Mouse (Mus musculus) liver, embryonic 15.5 days (tissue): Measurements from ENCODE around the gene Tmem107. TPM values are rescaled to one million over a fixed set of nuclear protein-coding genes. Genes with fewer than 3 reads are reported as not detected.
A peak's percentile ranks its signal among the peaks of the same experiment; 100 is the strongest.

Source experiments
- ATAC-seq: fragments of 200-750 bp; cut with Nextera tagmentation; 2 replicates; pipeline ENCODE4 v1.8.0; 2017; ENCODE audit warnings: moderate number of reproducible peaks, mild to moderate bottlenecking, moderate library complexity; ENCODE audit not compliant: insufficient read depth
- H3K27ac ChIP-seq: fragments of 300-500 bp; sonication (generic); replicated peaks from 2 replicates; pipeline ENCODE4 v1.5.1; 2015; ENCODE audit warnings: mild to moderate bottlenecking, inconsistent platforms
- H3K27me3 ChIP-seq: fragments of 300-500 bp; sonication (generic); 2 replicates; pipeline ENCODE4 v1.6.1; 2015; ENCODE audit warnings: mild to moderate bottlenecking, inconsistent platforms
- H3K36me3 ChIP-seq: fragments of 300-500 bp; sonication (generic); replicated peaks from 2 replicates; pipeline ENCODE4 v1.6.1; 2015; ENCODE audit warnings: moderate library complexity, mild to moderate bottlenecking, inconsistent platforms
- H3K4me1 ChIP-seq: fragments of 300-500 bp; sonication (generic); replicated peaks from 2 replicates; pipeline ENCODE4 v1.6.1; 2015; ENCODE audit warnings: inconsistent platforms
- H3K4me2 ChIP-seq: fragments of 300-500 bp; sonication (generic); 2 replicates; pipeline ENCODE4 v1.6.1; 2015; ENCODE audit warnings: moderate library complexity, mild to moderate bottlenecking, inconsistent platforms
- H3K4me3 ChIP-seq: fragments of 300-500 bp; sonication (generic); replicated peaks from 2 replicates; pipeline ENCODE4 v1.5.1; 2015; ENCODE audit warnings: mild to moderate bottlenecking, inconsistent platforms
- H3K9ac ChIP-seq: fragments of 300-500 bp; sonication (generic); 2 replicates; pipeline ENCODE4 v1.6.1; 2015; ENCODE audit warnings: moderate library complexity, mild to moderate bottlenecking, inconsistent platforms
- H3K9me3 ChIP-seq: fragments of 300-500 bp; sonication (generic); replicated peaks from 2 replicates; pipeline ENCODE4 v1.6.1; 2016; ENCODE audit warnings: inconsistent platforms
- WGBS: fragments of 180-500 bp; shearing (Covaris S2); methylation state at CpG from one replicate; pipeline ENCODE4 v1.1.7; 2015; ENCODE audit warnings: mixed read lengths; ENCODE audit not compliant: insufficient replicate concordance; 5-methylcytosine and 5-hydroxymethylcytosine counted together
- polyA plus RNA-seq: library from polyadenylated mRNA; unstranded; fragments of >200 nt; fragmentation: Nextera tagmentation; extraction: Ambion mirVana; gene quantifications from 2 replicates; pipeline ENCODE4 v1.2.1, GENCODE M21; 2015

The Tmem107 gene
- polyA plus RNA-seq, 1 experiment from 2014 or later: 21.6 TPM

DNA sequence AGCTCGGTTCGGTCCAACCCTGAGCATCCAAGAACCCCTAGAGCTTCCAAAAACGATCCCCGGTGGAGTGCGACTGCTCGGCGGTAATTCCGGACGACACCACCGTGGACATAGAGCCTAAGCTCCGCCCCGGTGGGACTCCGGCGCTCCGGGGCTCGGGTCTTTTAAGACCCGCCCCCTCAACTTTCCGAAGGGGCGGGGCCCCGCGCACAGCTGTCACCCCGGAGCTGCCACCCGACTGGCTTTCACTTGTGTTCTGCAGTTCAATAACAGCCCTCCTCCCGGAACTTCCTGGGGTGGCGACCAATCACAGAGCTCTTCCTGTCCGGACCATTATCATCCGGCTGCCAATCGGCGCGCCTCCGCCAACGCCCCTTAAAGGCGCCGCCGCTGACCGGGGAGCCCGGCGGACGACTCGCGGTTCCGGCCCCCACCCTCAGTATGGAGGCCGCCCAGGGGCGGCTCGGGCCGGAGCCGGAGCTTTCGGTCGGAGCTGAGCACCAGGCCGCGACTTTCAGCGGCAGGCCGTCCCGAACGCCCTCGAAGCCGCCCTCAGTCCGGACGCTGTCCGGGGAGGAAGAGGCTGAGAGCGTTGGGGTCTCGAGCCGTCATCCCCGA is 11.1 kb upstream of the Tmem107 start, which contains the start of gene Borcs6:
Gene Borcs6, plus strand, starts transcription at position 361 of the 618 bp plus-strand sequence.
- under 1% methylated on average over 64 of the region's 64 CpGs for WGBS
- Histone ChIP-seq H3K4me3 (peak within 1 kb of the TSS; percentile 77), H3K4me1 (peaks cover 50% of the 10 kb centered on the region), H3K4me2 (peak within 1 kb of the TSS; percentile 99), H3K36me3 (0 out of 2 replicates have a peak, but pooled peaks cover 1% of the 10 kb centered on the region), H3K27ac (peak within 1 kb of the TSS; percentile 89), H3K27me3 (no peaks in the 10 kb centered on the region), H3K9me3 (no peaks in the 10 kb centered on the region), H3K9ac (peak within 1 kb of the TSS; percentile 89)
- ATAC-seq: peak; percentile 85

DNA sequence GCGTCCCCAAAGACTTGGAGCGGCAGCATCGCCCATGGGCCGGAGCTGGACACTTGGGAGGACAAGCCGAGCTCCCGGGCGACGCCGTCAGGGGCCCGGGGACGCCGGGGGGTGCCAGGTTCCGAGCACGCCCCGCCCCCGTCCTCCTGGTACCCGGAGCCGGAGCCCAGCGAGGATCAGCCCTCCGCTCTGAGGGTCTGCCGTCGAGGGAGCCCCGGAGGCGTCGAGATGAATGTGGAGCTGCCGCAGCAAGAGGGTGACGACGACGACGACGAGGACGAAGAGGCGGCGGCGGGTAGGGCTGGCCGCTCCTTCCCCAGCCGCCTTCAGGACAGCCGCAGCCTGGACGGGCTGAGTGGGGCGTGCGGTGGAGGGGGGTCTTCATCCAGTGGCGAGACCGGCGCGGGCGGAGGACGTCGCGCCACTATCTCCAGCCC is 10.6 kb upstream of the Tmem107 start:
- peak overlapping the region; percentile 99 for H3K4me2 ChIP-seq
- WGBS: under 1% methylated on average over 49 of the region's 49 CpGs

DNA sequence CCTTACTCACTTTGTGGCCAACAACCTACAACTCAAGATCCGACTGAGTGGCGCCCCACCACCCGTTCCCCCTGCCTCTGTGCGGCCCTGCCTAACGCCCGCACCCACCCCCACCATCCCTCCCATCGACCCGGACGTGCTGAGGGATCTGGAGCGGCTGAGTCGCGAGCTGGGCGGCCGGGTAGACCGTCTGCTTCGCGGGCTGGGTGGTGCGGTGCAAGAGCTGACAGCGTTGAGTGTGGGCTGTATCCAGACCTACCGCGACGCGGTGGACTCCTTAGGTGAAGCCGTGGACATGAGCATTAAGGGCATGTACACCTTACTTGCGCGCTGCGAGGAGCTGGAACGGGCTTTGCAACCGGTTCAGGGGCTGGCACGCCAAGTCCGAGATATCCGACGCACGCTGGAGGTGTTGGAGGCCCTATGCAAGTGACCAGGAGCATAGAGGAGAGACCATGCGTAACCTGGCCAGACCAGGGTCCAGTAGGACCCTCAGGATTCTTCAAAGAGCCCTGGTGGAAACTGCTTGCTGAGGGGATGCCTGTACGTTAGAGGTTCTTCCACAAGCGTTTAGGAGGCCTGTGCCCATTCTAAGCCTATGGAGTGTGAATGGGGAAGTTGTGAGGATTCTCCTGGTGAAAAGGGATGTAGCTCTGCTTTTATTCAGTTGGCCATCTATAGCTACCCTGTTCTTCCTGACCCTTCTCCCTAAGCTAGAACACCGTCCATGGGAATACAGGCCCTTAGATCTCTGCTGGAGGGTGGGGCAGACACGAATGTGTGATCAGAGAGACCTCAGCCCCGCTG is 10.0 kb upstream of the Tmem107 start:
- peaks cover 56% of the 10 kb centered on the region for H3K4me1 ChIP-seq
- peak overlapping the region; percentile 86 for H3K27ac ChIP-seq
- H3K4me2 ChIP-seq: peak overlapping the region; percentile 99
- peak overlapping the region; percentile 77 for H3K4me3 ChIP-seq
- H3K9ac ChIP-seq: peak overlapping the region; percentile 89
- H3K9me3 ChIP-seq: no peaks in the 10 kb centered on the region
- ATAC-seq: no peak
- no peaks in the 10 kb centered on the region for H3K27me3 ChIP-seq
- WGBS: 2% methylated on average over 40 of the region's 40 CpGs
- no peaks in the 10 kb centered on the region for H3K36me3 ChIP-seq

More for the DNA sequence above, 10.6 kb upstream of the Tmem107 start:
- no peaks in the 10 kb centered on the region for H3K36me3 ChIP-seq
- H3K27ac ChIP-seq: peak overlapping the region; percentile 86
- H3K9ac ChIP-seq: peak overlapping the region; percentile 89
- H3K9me3 ChIP-seq: no peaks in the 10 kb centered on the region
- H3K4me3 ChIP-seq: peak overlapping the region; percentile 77
- H3K4me1 ChIP-seq: peaks cover 54% of the 10 kb centered on the region
- peak; percentile 10 for ATAC-seq
- no peaks in the 10 kb centered on the region for H3K27me3 ChIP-seq

DNA sequence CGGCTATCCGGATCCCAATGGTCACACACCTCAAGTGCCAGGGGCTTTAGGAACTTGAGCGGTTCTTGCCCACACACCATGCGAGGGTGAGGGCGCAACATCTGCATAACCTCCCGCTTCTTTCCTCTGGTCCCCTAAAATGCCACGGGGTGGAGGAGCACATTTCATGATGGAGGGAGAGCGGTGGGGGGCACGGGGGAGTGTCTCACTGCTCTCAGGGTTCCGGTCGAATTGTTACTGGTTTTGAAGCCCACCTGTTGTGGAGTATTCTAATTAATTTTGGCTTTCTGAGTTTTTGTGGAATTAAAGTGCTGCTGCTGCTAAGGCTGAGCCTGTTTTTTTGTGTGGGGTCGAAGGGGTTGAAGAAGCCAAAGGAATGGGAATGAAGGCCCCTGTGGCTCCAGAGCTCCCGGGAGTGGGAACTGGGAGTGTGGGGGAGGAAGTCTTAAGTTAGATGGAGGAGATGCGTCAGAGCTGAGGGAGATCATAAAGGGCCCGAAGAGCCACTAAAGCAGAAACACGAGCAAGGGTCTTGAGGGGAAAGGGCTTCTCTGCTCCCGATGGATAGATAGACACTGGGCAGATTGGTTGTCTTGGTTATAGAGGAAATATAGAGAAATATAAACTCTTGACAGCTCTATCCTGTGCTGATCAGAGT is 9.2 kb upstream of the Tmem107 start:
- H3K9me3 ChIP-seq: no peaks in the 10 kb centered on the region
- peak overlapping the region; percentile 89 for H3K9ac ChIP-seq
- no peaks in the 10 kb centered on the region for H3K27me3 ChIP-seq
- H3K4me1 ChIP-seq: peaks cover 61% of the 10 kb centered on the region
- H3K4me3 ChIP-seq: peak overlapping the region; percentile 77
- H3K27ac ChIP-seq: peak overlapping the region; percentile 86; the same call in 1 of the 2 replicates
- no peak for ATAC-seq
- H3K36me3 ChIP-seq: no peaks in the 10 kb centered on the region
- peak overlapping the region; percentile 99 for H3K4me2 ChIP-seq
- whole genome bisulfite sequencing: 31% methylated on average over 17 of the region's 17 CpGs

DNA sequence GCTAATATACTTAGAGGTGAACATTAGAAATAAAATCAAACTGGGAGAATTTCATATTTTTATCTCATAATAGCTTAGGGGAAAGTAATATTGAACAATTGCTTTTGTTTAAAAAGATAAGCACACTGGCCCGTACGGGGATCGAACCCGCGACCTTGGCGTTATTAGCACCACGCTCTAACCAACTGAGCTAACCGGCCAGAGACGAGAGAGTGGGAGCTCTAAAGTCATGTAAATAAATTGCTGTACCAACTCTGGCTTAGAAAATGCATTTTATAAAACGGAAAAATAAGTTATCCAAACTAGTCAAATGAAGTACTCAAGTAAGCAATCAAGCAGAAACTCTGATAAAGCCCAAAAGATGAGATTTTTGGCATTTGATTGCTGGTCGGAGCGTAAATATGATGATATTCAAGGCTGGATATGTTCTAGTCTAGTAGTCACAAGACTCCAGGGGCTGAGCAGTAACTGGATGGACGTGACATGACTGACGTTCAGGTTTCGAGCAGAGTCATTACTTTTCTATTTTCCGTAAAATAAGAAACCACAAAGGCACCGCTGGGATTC is 8.3 kb upstream of the Tmem107 start:
- Histone ChIP-seq H3K36me3 (no peaks in the 10 kb centered on the region), H3K4me3 (peak overlapping the region; percentile 67), H3K4me2 (peak overlapping the region; percentile 99), H3K27me3 (no peaks in the 10 kb centered on the region), H3K9ac (peak overlapping the region; percentile 40; the same call in 1 of the 2 replicates), H3K27ac (peak overlapping the region; percentile 90), H3K9me3 (no peaks in the 10 kb centered on the region), H3K4me1 (peaks cover 69% of the 10 kb centered on the region)
- under 1% methylated on average over 17 of the region's 17 CpGs for WGBS
- no peak for ATAC-seq

DNA sequence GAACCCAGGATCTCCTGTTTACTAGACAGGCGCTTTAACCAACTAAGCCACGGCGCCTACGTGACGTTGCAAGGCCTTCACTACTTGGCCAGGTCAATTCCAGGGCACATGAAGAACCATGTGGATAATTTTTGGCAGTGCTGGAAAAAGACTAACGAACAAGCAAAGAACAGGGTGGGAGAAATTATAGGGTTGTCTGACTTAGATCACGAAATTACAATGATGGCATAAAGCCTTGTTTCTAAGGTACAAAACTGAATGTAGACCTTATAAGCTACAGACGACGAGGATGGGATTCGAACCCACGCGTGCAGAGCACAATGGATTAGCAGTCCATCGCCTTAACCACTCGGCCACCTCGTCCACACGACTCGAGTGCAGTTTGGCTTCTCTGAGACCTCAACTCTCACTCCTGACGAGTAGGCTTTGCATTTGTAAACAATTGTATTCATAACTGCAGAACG is 7.8 kb upstream of the Tmem107 start:
- peak overlapping the region; percentile 90 for H3K27ac ChIP-seq
- no peaks in the 10 kb centered on the region for H3K36me3 ChIP-seq
- no peaks in the 10 kb centered on the region for H3K9me3 ChIP-seq
- H3K4me1 ChIP-seq: peaks cover 72% of the 10 kb centered on the region
- no peaks in the 10 kb centered on the region for H3K27me3 ChIP-seq
- H3K9ac ChIP-seq: peak overlapping the region; percentile 74
- peak overlapping the region; percentile 99 for H3K4me2 ChIP-seq
- peak; percentile 61 for ATAC-seq
- WGBS: under 1% methylated on average over 19 of the region's 19 CpGs
- H3K4me3 ChIP-seq: peak overlapping the region; percentile 67

DNA sequence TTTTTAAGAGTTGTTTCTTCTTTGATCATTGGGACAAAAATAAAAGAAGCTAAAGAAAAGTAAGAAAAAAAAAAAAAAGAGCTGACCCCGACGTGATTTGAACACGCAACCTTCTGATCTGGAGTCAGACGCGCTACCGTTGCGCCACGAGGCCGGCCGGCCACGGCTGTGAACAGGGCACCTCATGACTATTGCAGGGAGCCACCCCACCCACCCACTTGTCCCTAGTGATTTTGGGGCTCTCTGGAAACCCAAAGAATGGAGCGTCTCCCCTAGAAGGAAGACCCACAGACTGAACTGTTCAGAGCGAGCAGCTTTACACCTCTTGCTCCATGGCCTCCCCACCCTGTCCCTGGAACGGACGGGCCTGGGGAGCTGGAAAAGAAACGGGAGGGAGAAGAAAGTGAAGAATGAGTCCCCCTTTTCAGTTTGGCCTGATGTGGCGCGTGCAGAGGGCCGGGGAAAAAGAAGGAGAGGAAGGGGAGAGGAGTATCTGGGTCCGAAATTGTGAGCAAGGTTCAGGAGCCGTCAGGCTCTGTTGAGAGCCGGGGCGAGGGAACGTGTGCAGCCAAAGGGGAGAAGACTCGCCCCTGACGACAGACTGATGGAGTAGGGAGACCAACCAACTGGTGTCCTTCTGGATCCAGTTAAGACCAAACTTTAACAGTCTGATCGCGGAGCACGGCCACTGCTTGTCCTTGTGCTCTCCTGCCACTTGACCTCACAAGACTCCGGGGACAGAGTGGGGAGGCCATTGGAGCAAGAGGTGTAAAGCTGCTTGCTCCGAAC is 7.0 kb upstream of the Tmem107 start:
- peak overlapping the region; percentile 74 for H3K9ac ChIP-seq
- H3K36me3 ChIP-seq: no peaks in the 10 kb centered on the region
- WGBS: 1% methylated on average over 31 of the region's 31 CpGs
- no peaks in the 10 kb centered on the region for H3K9me3 ChIP-seq
- peaks cover 65% of the 10 kb centered on the region for H3K4me1 ChIP-seq
- H3K27ac ChIP-seq: peak overlapping the region; percentile 90
- peak overlapping the region; percentile 99 for H3K4me2 ChIP-seq
- H3K4me3 ChIP-seq: peak overlapping the region; percentile 67
- ATAC-seq: peak; percentile 17; the same call in 1 of the 2 replicates
- H3K27me3 ChIP-seq: no peaks in the 10 kb centered on the region

DNA sequence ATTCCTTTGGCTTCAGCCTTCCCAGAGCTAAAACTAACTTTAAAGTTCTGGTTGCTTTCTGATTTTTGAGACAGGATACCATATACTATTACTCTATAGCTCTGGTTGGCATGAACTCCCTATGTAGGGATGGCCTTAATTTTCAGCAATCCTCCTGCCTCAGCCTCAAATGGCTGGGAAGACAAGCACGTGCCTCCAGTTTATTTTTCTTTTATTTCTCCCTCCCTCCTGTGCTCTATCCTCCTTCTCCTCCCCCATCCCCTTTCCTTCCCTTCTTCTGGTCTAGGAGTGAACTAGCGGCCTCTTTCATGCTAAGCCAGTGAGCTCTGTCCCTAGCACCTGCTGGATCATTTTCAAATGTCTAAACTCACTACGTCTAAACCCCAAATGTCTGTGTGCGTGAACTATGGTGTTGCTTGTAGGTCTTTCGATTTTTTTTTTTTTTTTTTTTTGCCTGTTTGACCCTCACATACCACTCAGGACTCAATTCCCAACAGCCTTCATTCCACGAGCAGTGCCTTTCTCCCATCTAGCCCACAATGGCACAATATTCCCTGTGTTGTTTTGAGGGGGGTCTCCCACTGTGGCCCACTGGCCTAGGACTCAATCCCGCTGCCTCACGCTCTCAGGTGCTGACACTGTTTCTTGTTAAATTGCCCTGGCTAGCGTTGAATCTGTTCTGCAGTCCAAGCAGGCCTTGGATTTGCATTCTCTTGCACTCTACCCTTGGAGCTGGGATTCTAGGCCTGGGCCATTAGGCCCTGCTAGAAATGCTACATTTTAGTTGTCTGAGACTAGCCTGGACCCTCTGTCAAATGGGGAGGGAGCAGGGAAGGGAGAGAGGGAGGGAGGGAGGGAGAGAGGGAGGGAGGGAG is 6.1 kb upstream of the Tmem107 start:
- H3K9me3 ChIP-seq: no peaks in the 10 kb centered on the region
- WGBS: 62% methylated on average over 9 of the region's 9 CpGs
- H3K4me3 ChIP-seq: peak overlapping the region; percentile 67
- no peaks in the 10 kb centered on the region for H3K36me3 ChIP-seq
- H3K27ac ChIP-seq: peak overlapping the region; percentile 56
- peak overlapping the region; percentile 99 for H3K4me2 ChIP-seq
- no peak for ATAC-seq
- H3K9ac ChIP-seq: peak overlapping the region; percentile 74; the same call in 1 of the 2 replicates
- H3K27me3 ChIP-seq: no peaks in the 10 kb centered on the region
- peaks cover 66% of the 10 kb centered on the region for H3K4me1 ChIP-seq

DNA sequence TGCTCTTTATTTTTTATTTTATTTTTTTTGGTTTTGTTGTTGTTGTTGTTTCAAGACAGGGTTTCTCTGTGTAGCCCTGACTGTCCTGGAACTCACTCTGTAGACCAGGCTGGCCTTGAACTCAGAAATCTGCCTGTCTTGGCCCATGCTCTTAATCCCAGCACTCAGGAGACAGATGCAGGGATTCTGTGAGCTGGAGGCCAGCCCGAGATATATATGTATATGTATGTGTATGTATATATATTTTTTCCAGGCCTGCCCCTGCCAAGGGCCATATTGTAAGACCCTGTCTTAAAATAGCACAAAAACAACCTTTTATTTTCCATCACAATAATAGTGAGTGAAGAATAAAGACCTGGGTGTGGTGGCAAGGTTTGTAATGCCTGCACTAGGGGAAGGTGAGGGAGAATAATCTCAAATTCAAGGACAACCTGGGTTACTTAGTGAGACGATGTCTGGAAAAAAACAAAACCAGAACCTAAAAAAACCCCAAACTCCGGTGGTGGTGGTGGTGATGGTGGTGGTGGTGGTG is 5.1 kb upstream of the Tmem107 start:
- no peaks in the 10 kb centered on the region for H3K27me3 ChIP-seq
- no peak for ATAC-seq
- no peaks in the 10 kb centered on the region for H3K9me3 ChIP-seq
- no peak overlapping the region; the same call in 1 of the 2 replicates for H3K4me3 ChIP-seq
- 0 out of 2 replicates have a peak overlapping the region, but pooled peaks have one; percentile 56 for H3K9ac ChIP-seq
- H3K4me1 ChIP-seq: peaks cover 70% of the 10 kb centered on the region
- 65% methylated on average over 3 of the region's 3 CpGs for WGBS
- peak overlapping the region; percentile 87 for H3K4me2 ChIP-seq
- no peaks in the 10 kb centered on the region for H3K36me3 ChIP-seq
- no peak overlapping the region for H3K27ac ChIP-seq
